Mouse (Mus musculus): ENCODE results near the gene Cdk4. TPM values are rescaled to one million over a fixed set of nuclear protein-coding genes. Genes with fewer than 3 reads are reported as not detected.

Gene Cdk4
- total RNA-seq, 2 experiments from 2014 or later = 83.9 to 91.1 TPM

GRCm38 (mm10) chr10:127094382-127094802 is 31.1 kb downstream of the Cdk4 start:
- DNase-seq (ENCODE audit: low spot score in 2 of 2) = peak in 1 of 2 experiments; percentile 44

DNA sequence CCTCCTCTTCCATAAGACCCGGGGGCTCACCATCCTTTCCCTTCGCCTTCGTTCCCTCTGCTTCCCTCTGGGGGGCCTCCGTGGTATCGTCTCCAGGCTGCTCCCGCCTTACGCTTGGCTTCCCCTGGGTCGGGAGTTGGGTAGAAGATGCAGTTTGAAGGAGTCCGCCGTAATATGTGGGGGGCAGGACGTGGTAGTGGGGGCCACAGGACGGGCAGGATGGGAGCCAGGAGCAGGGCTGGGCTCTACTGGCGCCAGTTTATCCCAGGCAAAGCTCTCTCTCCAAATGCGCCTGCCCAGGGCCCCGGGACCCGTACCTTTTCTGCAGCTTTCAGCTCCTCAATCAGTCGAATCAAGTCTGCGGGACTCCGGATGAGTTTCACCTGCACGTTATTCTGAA is 35.2 kb downstream of the Cdk4 start:
- no peak for DNase-seq (ENCODE audit: low spot score in 2 of 2)

- no peak for DNase-seq (ENCODE audit: low spot score in 2 of 2)
Measured at GRCm38 (mm10) chr10:127099191-127099590, 35.9 kb downstream of the Cdk4 start.

GRCm38 (mm10) chr10:127099868-127100267 is 36.5 kb downstream of the Cdk4 start:
- no peak for DNase-seq (ENCODE audit: low spot score in 2 of 2)

DNA sequence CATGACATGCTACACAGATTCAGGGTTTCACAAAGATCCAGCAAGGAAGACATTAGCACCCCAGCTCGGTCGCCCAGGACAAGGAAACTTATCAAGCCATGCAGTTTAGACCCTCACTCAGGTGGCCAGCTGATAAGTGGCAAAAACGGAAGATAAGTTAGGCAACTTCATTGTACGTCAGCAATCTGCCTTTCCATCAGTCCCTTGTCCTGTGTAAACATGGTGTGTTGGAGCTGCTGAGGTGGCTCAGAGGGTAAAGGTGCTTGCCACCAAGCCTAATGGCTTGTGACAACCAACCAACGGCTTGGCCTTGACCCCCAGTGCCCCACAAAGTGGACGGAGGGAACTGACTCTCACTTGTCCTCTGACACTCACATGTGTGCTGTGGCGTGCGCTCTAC is 37.1 kb downstream of the Cdk4 start:
- no peak for DNase-seq (ENCODE audit: low spot score in 2 of 2)

GRCm38 (mm10) chr10:127101151-127101550 is 37.8 kb downstream of the Cdk4 start:
- DNase-seq (ENCODE audit: low spot score in 2 of 2) = no peak

- DNase-seq (ENCODE audit: low spot score in 2 of 2) = no peak
Measured at GRCm38 (mm10) chr10:127103631-127104030, 40.3 kb downstream of the Cdk4 start.

DNA sequence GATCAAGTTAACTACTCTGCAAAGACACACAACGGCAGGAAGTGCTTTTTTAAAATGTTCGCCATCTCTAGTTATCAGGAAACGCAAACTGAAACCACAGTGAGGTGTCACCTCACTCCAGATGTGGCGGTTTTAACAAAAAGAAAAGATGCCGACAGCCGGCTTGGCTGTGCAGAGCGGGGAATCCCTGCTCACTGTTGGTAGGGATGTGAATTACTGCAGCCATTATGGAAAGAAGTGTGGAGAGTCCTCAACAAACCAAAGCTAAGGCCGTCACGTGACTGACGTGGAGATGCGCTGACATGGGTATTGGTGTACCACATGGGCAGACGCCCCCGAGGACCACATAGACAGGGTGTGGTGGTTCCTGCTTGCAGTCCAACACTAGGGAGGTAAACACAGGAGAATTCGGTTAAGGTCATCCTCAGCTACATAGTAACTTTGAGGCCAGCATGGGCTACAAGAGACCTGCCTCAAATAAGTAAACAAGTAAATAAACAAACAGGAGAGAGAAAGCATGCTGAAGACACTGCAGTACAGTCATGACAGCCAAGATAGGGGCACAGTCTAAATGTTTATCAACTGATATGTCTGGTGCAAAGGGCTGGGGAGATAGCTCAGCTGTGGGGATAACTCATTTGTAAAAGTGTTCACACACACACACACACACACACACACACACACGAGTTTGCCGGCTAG is 44.4 kb downstream of the Cdk4 start:
- DNase-seq (ENCODE audit: low spot score in 2 of 2) = no peak

- no peak for DNase-seq (ENCODE audit: low spot score in 2 of 2)
Measured at GRCm38 (mm10) chr10:127108262-127108583, 44.9 kb downstream of the Cdk4 start.

- DNase-seq (ENCODE audit: low spot score in 2 of 2) = no peak
Measured at GRCm38 (mm10) chr10:127111001-127111887, 47.9 kb downstream of the Cdk4 start.

DNA sequence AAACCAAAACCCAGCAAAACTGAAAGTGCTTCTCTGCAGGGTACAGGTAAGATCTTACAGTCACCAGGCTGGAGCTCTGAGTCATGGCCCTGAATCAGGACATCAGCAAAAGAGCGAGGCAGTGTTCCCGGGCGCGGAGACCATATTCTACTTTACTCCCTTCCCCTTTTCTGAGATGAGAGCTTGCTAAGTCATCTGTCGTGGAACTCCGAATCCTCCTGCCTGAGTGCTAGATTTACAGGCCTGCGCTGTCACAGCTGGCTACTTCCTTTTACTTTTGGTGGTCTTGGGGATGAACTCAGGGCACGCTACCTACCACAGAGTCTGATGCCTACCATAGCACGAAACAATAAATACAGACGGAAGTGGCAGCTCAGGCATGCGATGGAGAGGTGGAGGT is 51.1 kb downstream of the Cdk4 start:
- no peak for DNase-seq (ENCODE audit: low spot score in 2 of 2)

- DNase-seq (ENCODE audit: low spot score in 2 of 2) = no peak
Measured at GRCm38 (mm10) chr10:127115068-127115467, 51.7 kb downstream of the Cdk4 start.

Other genes with a start within 250 kb of the Cdk4 start
- 1 to 10 TPM; 7.4 to 8.9 TPM for gene Atp23, start 162.2 kb upstream of the Cdk4 start, total RNA-seq (2021)
- gene Ctdsp2, start 84.8 kb upstream of the Cdk4 start, total RNA-seq (2021) = 100 to 1,000 TPM; 108 to 115 TPM
- gene Avil, start 62.8 kb upstream of the Cdk4 start, total RNA-seq (2021) = under 1 TPM; 0.25 to 0.77 TPM
- gene Tsfm, start 32.7 kb upstream of the Cdk4 start, total RNA-seq (2021) = 10 to 100 TPM; 28.0 to 29.0 TPM
- 10 to 100 TPM; 11.2 to 12.6 TPM for gene Mettl1, start 22.1 kb upstream of the Cdk4 start, total RNA-seq (2021)
- gene Eef1akmt3, start 22.0 kb upstream of the Cdk4 start, total RNA-seq (2021) = under 1 TPM; 0.17 to 0.38 TPM
- gene Cyp27b1, start 15.3 kb upstream of the Cdk4 start, total RNA-seq (2021) = 1 to 10 TPM in 1 of 2 experiments, under 1 TPM in 1; 0.91 to 1.2 TPM
- 10 to 100 TPM; 20.5 to 21.9 TPM for gene March9, start 3.4 kb upstream of the Cdk4 start, total RNA-seq (2021)
- gene Tspan31, start 6.7 kb downstream of the Cdk4 start, total RNA-seq (2021) = 10 to 100 TPM; 60.3 to 60.7 TPM
- 100 to 1,000 TPM; 807 to 841 TPM for gene Agap2, start 11.8 kb downstream of the Cdk4 start, total RNA-seq (2021)
- gene Os9, start 57.6 kb downstream of the Cdk4 start, total RNA-seq (2021) = 100 to 1,000 TPM; 105 to 107 TPM
- 100 to 1,000 TPM; 122 to 124 TPM for gene B4galnt1, start 101.7 kb downstream of the Cdk4 start, total RNA-seq (2021)
- 10 to 100 TPM; 10.2 to 13.5 TPM for gene Slc26a10, start 117.1 kb downstream of the Cdk4 start, total RNA-seq (2021)
- 100 to 1,000 TPM; 338 to 373 TPM for gene Arhgef25, start 126.5 kb downstream of the Cdk4 start, total RNA-seq (2021)
- 100 to 1,000 TPM; 210 to 217 TPM for gene Dtx3, start 132.2 kb downstream of the Cdk4 start, total RNA-seq (2021)
- 100 to 1,000 TPM; 103 to 114 TPM for gene Pip4k2c, start 148.1 kb downstream of the Cdk4 start, total RNA-seq (2021)
- 100 to 1,000 TPM; 839 to 860 TPM for gene Kif5a, start 199.8 kb downstream of the Cdk4 start, total RNA-seq (2021)
- 100 to 1,000 TPM; 253 to 259 TPM for gene Dctn2, start 202.8 kb downstream of the Cdk4 start, total RNA-seq (2021)
- gene Mbd6, start 225.5 kb downstream of the Cdk4 start, total RNA-seq (2021) = 10 to 100 TPM; 48.1 to 53.2 TPM
- 10 to 100 TPM; 55.2 to 57.5 TPM for gene Mars, start 248.3 kb downstream of the Cdk4 start, total RNA-seq (2021)